Mouse (Mus musculus) adrenal gland, postnatal 14 days (tissue): ENCODE measurements around the gene Rspo3. TPM values are rescaled to one million over a fixed set of nuclear protein-coding genes. Genes with fewer than 3 reads are reported as not detected.
A peak's percentile ranks its signal among the peaks of the same experiment; 100 is the strongest.

Experiments used
- DNase-seq: peaks from one replicate; pipeline ENCODE4 v3.0.0; 2021; ENCODE audit warnings: mixed read lengths
- long read RNA-seq, 2 experiments: library from polyadenylated mRNA; stranded (forward); transcript quantifications; one replicate each; pipeline ENCODE4 v2.0.0; 2021
- total RNA-seq: library from RNA; stranded (reverse); gene quantifications from 2 replicates; pipeline ENCODE4 v1.2.3, GENCODE M21; 2021

Rspo3 gene
- total RNA-seq = 9.0 and 9.5 TPM in 2 replicates
- long read RNA-seq, experiment 1, transcript Rspo3-201 (5 exons, 3,085 nt) = major isoform, 11 of 11 reads
- long read RNA-seq, experiment 1, partial matches to known transcripts = 0 of 11 reads
- long read RNA-seq, experiment 1, other reads (novel, unspliced or antisense) = 0 of 11 reads
- long read RNA-seq, experiment 2, transcript Rspo3-201 (5 exons, 3,085 nt) = major isoform, 7 of 9 reads
- long read RNA-seq, experiment 2, partial matches to known transcripts = 0 of 9 reads
- long read RNA-seq, experiment 2, other reads (novel, unspliced or antisense) = 2 of 9 reads

DNA sequence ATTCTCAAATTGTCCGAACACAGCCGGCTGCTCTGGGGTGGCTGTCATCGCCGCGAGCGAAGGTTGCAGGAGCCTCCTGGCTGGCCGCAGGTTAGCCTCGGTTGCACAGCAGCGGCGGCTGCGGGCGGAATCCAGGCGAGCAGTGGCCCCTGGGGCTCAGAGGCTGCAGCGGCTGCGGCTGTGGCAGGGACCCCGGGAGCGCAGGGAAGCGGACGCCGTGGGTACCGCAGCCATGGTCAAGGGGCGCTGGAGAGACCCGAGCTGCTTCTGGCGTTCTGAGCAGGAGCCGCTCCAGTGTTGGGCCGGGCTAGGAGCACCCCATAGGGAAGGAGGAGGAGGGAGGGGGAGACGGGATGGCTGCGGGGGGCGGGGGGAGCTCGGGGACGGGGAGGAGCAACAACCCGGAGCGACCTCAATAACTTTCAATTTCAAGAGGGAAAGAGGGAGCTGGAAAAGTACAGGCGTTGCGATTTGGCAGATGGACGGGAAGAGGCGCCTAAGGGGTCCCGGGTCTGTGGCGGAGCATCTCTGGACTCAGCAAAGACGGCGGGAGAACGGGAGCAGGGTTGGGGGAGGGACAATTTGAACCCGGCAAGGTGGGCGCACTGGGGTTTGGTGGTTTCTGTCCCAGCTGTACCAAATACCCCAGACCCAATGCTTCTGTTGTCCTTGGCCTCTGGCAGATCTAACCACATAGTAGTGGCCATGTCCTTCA is at the start of gene Rspo3:
Gene Rspo3, minus strand, starts transcription at position 322 of the 715 bp plus-strand sequence.
- peak; percentile 45 for DNase-seq

DNA sequence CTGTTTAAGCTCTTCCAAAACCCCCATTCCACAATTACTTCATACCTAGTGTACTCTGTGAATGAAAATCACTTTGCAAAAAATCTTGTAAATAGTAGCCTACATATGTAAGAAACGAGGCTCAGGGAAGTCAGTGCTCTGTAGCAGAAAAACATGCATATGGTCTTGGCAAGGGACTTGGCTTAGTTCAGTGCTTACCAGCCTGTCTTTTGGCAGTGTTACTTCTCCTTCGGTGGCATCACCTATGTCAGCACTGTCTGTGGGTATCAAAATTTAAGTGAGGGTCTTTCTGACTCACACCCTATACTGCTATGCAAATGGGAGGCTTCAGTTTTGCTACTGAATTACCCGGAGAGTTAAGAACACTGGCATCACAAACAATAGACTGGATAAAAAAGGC is 46.3 kb upstream of the Rspo3 start:
- no peak for DNase-seq

DNA sequence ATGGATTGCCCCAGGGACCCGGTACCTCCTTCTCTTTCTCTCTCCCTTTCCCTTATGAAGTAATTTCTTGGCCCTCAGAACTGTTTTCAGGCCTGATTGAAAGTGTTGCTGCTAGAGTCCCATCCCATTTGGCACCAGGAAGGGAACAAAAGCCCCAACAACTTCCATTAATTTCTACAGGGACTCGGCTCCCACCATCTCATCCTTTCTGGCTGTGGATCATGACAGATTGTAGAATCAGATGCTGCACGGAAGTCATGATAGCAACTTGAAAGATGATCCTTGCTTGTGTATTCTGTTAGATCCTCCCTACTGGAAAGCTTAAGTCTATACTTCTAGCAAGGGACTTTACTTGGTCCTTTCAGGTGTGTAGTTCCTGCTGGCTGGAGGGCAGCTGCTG is 45.8 kb upstream of the Rspo3 start:
- no peak for DNase-seq

DNA sequence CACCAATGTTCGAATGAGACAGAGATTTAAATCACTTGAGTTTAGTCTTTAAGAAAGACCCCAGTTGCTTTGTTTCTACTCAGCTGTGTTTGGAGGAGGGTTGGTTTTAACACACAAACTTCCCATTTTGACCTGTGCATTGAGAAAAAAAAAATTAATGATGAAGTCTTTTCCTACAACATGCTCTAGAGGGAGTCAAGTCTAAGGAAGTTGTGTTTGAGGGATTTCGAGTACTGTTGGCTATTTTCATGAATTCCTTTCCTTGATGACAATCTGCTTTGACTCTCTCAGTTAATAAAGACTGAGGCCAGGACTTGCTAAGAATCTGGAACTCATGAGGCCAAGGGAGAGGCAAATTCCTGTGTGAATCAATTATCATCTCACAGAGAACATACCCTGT is 20.3 kb upstream of the Rspo3 start:
- DNase-seq = no peak

DNA sequence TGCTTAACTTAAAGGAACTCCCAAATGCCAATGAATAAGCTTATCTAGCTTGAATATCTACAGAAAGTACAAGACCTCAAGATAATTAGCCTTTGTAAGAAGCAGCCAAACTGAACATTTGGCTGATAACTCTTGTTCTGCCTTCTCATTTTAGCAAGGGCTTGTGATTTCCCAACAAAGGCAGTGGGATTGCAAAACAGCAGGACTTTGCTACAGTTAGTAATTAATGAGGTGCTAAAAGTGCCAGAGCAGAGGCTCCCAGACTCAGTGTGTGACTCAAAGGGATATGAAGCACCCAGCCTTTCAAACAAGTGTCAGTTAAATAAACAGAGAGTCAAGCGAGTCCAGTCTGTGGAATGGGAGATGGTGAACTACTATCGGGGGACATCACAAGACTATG is 18.7 kb upstream of the Rspo3 start:
- peak; percentile 46 for DNase-seq

DNA sequence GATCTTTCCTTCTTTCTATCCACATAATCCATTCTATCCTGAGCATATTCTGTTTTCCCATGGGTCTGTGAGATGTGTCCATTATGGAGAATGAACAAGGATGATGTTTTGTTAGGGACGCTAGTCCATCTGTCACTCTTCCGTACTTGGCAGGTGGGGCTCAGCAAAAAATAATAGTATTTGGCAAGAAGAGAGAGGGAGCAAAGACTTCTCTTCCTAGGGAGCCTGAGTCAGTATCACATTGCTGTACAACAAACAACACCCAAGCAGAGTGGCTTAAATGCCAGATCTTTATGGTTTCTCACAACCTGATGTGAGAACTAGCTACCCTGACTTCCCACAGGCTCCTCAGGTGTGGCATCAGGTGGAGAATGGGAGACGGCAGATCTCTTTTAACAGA is 7.3 kb upstream of the Rspo3 start:
- no peak for DNase-seq

DNA sequence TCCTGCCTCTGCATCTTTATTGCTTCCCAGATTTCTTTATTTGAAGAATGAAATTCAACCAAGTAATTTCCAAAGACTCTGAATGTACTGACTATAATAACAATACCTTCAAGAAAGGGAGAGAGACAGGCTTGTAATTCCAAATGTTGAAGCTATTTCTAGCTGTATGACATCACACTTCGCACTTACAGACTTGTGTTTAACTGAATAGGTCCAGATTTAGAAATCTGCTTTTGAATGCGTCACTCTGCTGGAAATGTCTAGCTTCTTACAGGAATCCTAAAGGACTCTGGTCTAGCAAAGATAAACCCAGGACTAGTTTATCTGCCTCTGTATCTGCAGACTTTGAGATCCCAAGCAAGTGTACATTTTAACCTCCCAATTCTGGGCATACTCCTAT is 3.8 kb upstream of the Rspo3 start:
- DNase-seq = no peak

DNA sequence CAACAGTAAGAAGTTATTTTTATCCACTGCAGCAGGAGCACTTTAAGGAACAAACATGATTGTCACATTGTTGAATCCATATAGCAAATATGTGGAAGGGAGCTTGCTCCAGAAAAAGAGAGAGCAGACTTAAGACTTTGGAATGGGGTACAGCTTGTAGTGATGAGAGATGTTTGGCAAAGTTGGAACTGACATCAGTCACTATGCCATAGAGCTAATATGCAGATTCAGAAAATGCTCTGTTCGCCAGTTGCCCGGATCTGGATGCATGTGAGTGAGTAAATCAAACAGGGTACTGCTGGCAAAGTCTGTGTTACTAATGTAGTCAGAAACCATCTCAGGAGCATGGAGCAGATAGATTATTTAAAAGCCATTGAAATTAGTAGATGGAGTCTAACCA is 3.1 kb upstream of the Rspo3 start:
- DNase-seq = no peak

DNA sequence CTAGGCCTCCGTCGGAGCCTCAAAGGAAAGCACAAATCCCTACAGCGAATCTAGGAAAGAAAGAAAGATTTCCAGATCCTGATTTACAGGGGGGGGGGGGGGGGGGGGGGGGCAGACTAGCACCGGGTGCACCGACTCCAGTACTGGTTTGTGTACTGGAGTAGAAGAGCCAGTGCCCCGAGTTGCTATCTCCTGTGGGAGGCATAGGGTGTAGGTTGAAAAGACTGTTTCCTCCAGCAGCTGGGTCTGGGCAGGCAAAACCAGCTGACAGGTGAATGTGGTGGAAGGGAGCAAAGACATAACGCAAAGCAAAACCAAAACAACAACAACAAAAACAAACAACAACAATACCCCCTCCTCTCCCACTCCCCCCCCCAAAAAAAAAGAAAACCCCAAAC is 838 bp downstream of the Rspo3 start:
- DNase-seq = no peak

DNA sequence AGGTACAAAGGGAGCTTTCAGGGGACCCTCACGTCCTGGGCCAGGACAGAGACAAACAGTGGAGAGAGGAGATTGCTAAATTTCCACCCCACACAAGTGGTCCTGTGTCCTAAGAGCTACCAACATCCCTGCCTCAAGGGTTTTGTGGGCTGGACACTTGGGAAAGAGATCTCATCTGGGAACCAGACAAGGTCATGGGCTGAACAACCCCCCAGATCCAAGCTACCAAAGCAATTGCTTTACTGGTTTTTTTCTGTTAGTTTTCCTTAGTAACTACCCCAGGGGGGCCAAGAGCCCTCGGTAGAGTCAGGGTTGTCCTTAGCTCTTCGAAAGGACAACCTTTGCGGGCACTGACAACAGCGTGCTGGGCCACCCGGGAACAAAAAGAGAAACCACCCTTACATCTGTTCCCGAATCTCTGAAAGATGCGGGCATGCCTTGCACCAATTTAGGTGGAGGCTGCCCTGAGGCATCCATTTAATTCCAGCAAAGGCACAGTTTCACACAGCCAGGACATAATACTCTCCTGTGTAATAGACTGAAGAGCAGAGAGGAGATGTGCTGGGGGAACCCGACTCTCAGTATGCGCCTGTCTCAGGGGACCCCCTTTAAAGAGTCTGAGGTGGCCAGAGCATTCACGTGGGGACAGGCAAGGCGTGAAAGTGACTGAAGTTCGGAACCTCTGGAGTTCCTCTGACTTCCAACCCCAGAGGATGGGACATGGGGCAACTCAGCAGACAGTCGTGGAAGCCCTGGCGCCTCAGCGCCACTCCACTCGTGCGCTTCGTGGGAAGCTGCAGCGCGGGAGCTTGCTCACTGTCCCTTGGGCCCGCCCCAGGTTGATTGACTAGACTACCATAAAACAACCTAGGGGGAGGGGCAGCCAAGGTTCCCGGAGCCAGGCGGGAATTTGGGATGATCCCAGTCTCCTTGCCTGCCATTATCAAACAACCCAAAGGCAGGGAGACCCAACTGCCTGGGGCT is 1.5 kb downstream of the Rspo3 start:
- peak; percentile 10 for DNase-seq

DNA sequence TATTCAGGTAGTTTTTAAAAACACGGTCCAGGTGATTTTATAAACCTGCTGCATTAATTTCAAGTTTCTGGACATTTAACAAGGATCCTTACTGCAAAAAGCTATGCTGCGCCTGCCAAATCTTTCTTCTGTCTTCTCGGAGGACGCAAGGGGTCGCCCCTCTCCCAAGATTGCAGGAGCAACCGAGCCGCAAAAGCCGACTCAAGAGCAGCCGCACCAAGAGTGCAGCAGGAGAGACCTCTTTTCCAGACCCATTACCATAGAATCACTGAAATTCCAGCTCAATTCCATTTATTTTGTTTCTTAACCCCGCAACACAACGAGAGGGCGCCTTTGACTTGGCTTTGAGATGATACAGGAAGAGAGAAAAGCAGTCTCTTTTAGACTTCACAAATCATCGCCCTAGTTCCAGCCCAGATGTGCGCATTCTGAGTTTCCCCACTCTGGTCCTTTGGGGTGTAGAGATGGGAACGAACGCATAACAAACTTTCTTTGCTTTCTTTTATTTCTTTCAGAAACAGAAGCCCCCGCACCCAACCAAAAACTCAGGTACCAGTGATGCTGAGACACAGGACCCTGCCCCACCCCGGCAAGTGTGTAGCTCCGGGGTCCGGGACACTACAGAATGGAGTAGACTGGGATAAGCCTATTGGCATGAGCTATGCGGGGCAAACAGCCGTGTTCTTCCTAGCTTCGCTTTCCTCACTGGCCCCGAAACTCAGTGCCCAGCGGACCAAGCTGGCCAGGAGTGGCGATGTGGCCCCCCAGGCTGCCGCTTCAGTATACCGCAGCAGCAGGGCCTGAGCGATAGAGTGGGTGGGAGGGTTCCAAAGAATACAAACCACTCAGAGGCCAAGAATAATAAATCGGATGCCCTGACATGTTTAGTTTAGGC is 2.6 kb downstream of the Rspo3 start:
- peak; percentile 85 for DNase-seq

DNA sequence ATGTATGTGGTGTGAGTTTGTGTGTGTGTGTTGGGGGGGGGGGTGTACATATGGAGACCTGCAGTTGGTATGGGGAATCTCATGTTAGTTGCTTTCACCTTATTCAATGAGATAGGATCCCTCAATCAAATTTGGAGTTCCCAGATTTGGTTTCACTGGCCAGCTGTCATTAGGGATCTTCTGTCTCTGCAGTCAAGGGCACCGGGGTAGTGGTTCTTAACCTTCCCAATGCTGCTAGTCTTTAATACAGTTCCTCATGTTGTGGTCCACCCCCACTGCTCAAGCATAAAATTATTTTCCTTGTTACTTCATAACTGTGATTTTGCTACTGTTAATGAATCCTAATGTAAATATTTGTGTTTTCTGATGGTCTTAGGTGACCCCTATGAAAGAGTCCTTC is 22.1 kb downstream of the Rspo3 start:
- no peak for DNase-seq

DNA sequence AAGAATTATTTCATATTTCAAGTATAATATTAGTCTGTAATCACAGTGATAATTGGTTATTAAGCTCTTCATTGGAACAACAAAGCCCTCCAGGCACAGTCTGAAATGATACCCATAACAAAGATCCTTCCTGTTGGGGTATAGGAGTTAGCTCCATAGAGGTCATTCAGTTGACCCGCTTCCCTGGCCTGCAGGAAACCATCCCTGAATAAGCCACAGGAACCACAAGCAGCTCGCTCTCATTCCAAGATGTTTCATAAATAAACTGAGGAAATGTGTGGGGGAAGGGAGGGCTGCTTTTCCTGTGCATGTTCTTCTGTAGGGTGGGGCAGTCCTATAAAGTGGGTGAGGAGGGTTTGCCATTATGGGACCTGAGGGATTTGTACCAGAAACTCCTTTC is 27.5 kb downstream of the Rspo3 start:
- DNase-seq = no peak

DNA sequence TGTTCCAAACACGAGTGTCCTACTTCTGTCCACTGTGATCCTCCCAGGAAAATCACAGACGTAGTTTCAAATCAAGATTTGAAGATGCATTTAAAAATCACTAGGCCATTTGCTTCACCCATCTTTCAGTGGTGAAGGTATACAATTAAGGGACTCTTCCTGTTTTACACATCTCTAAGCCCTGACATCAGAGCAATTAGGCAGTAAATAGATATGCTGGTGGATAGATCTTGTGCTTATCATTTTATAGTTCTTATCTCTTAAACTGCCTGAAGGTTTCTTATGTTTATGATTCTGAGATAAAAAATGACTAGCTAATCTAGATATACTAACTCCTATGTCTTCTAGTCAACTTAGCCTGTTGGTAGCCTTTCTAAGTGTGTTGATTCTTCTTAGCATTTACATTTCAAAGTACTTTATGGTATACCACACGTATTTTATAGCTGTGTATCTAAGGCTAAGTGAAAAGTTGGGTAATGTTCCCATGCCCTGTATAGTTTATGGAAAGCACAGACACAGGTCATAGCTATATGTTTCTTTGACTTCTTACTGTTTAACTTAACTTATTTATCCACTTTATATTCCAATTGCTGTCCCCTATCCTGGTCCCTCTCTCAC is 38.4 kb downstream of the Rspo3 start:
- DNase-seq = no peak

DNA sequence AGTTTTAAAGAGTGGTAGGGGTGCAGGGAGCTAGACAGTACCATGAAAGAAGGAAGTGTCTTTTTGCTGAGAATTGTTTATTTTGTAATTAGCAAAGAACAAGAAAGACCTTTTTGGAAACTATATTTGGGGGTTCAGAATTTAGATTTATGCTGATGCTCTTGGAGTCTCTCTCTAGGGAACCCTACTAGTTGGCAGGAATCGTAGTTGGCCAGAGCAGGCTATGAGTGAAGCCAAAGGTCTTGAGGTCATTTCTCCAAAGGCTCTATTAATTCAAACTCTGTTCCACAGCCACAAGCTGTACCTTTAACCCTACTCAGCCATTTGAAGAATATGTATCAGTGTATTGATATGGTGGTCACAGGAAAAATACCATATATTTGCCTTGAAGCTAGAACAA is 41.7 kb downstream of the Rspo3 start:
- peak; percentile 27 for DNase-seq

DNA sequence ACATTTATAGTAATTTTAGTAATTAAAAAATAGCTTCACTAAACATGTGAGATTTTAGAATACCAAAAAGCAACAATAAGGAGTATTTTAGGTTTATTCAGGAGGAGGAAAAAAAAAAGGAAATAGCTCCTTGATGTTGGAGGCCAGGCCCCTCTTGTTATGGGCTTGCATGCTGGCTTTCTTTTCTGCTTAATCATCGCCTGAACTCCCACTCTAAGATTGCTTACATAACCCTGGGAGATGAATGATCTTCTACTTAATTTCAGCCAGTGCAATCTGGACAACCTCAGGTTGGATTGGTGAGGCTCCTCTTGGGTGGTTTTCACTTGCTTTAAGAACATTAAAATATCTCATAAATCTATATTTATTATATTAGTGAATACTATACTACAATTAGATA is 54.7 kb downstream of the Rspo3 start:
- no peak for DNase-seq

DNA sequence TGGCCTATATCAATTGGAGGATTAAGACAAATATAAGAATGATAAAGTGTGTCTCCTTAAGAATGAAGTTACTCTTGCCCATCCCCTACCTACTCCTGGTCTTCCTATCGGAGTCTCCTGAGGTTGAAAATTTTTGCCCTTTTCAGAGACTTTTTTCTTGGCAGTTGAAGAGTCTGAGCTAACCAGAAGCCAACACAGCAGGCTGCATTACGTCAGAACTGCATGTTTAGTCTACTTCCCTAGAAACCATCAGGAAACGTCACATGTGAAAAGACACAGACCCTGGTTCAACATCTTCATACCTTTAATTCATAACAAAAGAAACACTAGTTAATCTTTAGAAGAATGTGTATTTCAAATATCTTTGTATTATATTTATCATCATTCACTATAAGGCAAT is 56.3 kb downstream of the Rspo3 start:
- no peak for DNase-seq

DNA sequence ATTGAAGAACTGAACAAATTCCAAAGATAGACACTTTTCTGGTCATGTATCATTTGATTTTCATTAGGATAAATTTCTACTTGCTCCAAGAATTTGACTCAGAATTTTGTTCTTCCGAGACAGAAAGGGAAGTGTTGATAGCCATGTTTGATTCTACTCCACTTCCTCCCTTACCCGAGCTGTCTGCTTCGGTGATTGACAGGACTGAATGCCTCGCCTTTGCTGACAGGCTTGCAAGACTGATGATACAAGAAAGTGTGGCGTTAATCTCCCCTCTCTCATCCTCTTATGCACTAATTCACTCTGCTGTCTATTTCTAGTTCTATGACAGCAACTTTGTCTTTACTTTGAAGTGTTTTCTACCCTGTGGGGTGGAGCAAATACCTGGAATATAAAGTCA is 65.2 kb downstream of the Rspo3 start:
- no peak for DNase-seq

DNA sequence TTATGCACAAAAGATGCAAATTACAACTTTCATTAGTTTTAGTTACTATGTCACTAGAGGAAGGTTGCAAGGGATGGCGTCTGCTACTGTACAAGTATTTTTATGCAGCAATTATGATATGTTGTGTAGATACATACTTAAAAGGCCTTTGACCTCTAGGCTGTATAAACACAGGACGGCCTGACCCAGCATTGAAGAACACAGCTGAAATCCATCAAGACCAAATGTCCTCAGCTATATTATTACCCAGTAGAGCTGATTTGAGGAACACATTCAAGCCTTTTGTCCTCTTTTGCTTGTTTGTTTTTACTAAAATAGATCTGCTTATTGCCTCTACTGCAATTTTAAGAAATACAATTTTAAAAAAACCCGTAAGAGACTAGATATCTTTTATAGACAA is 75.6 kb downstream of the Rspo3 start:
- DNase-seq = no peak

DNA sequence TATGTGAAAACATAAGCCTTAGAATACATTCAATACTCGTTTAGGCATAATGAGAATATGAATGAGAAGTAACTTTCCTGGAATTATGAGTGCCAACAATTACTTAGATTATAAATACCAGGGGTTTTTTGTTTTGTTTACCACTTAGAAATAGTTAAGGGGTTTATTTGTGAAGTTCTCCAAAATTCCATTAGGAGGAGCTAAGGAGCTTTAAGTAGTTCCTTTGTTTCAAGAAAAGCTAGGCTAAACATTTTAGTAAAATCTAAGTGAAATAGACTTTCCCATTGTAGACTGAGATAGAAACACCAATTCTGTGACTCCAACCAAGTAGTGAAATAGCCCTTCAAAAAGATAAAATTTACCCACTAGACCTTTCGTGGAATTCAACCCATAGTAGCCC is 76.0 kb downstream of the Rspo3 start:
- no peak for DNase-seq

DNA sequence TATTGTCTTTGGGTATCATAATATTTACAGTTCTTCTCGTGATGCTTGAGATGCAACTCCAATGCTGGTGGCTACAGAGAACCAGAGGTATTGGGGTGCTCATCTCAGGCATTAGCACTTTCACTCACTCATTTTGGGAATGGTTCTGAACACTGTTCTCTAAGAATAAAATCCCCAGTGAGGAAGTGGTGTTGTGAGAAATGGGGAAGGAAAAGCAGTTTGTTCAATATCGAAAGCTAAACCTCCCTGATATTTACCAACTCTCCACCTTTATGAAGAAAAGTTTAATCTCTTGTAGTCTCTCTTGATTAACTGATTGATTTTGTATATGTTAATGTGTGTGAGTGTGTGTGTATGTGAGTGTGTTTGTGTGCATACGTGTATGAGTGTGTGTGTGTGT is 90.6 kb downstream of the Rspo3 start:
- DNase-seq = no peak
